Mouse (Mus musculus): Measurements from ENCODE around the gene Zic4. TPM values are rescaled to one million over a fixed set of nuclear protein-coding genes. Genes with fewer than 3 reads are reported as not detected.

The Zic4 gene
- polyA plus RNA-seq, 1 experiment, result not detected

DNA sequence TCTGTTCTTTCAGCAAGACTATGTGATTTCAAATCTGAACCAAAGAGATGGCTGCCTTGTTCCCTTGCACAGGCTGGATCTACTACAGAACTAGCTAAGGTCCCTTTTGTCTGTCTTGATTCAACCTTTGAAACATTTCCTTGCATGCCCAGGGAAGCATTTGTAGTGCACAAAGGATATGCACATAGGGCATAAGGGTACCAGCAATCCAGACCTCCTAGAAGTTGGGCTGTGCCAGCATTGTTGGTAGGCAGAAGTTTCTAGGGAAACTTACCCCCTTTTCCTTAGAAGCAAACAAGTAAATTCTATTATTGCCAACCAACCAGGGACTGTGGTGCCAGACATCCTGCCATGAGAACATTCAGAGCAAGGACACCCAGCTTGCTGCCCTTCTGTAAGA, 8.8 kb downstream of the Zic4 start:
- no peaks in the 10 kb centered on the region for H3K4me1 ChIP-seq (replicated peaks; ENCODE audit: control insufficient read depth, insufficient read depth, low read length)
- TF ChIP-seq POLR2A (IDR thresholded peaks at IDR 0.05; ENCODE audit: control insufficient read depth, extremely low read depth, insufficient read depth, low read length, poor library complexity) (no peak), CTCF (IDR thresholded peaks at IDR 0.05; ENCODE audit: borderline replicate concordance, control insufficient read depth, extremely low read depth, insufficient read depth, low read length, poor library complexity) (no peak)
- H3K36me3 ChIP-seq (ENCODE audit: control insufficient read depth, insufficient read depth, low read length), result no peaks in the 10 kb centered on the region
- no peak for DNase-seq
- H3K4me3 ChIP-seq (ENCODE audit: control insufficient read depth, insufficient read depth, low read length), result no peak overlapping the region
- no peak overlapping the region for H3K27ac ChIP-seq (ENCODE audit: control insufficient read depth, insufficient read depth, low read length)
- peaks cover 2% of the 10 kb centered on the region; the same call in 1 of the 2 replicates for H3K27me3 ChIP-seq (ENCODE audit: control insufficient read depth, insufficient read depth, low read length)

GRCm38 (mm10) chr9:91371608-91372007, 9.4 kb downstream of the Zic4 start:
- Histone ChIP-seq H3K4me3 (ENCODE audit: control insufficient read depth, insufficient read depth, low read length) (no peak overlapping the region), H3K27me3 (ENCODE audit: control insufficient read depth, insufficient read depth, low read length) (peaks cover 2% of the 10 kb centered on the region; the same call in 1 of the 2 replicates), H3K36me3 (ENCODE audit: control insufficient read depth, insufficient read depth, low read length) (no peaks in the 10 kb centered on the region), H3K4me1 (replicated peaks; ENCODE audit: control insufficient read depth, insufficient read depth, low read length) (no peaks in the 10 kb centered on the region), H3K27ac (ENCODE audit: control insufficient read depth, insufficient read depth, low read length) (no peak overlapping the region)
- 21% methylated on average over 4 of the region's 4 CpGs for WGBS
- no peak for DNase-seq
- TF ChIP-seq CTCF (IDR thresholded peaks at IDR 0.05; ENCODE audit: borderline replicate concordance, control insufficient read depth, extremely low read depth, insufficient read depth, low read length, poor library complexity) (no peak), POLR2A (IDR thresholded peaks at IDR 0.05; ENCODE audit: control insufficient read depth, extremely low read depth, insufficient read depth, low read length, poor library complexity) (no peak)

DNA sequence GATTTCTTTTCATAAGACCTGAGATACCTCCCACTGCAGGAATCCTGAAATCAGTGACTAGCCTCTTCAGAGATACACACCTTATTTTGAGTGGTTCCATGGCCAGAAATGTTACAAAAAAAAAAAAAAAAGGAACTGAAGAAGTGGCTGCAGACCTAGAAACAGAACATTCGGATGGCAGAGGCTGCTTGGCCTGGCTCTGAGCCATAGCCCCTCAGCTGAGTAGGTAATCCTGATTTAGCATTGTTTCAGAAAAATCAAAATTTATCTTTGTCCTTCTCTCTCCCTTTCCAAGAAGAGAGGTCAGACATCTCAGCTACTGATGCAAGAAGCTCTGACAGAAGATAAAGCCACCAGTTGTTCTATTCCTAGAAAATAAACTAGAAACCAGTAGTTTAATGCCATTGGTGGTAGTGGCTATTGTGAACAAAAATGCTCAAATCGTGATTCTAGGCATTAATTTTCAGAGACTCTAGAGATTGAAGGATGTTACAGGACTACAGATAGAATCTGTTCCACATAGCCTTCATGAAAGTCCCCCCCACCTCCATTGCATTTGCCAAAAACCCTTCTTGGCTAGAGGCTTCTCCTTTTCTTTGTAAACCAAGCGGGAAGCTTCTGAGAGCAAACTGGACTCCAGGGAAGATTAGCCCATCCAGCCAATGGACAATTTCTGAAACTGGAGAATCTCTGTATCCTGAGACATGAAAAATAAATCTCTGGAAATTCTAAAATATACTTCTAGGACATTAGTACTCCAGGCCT, 11.8 kb downstream of the Zic4 start:
- Histone ChIP-seq H3K4me1 (replicated peaks; ENCODE audit: control insufficient read depth, insufficient read depth, low read length) (no peaks in the 10 kb centered on the region), H3K4me3 (ENCODE audit: control insufficient read depth, insufficient read depth, low read length) (no peak overlapping the region), H3K36me3 (ENCODE audit: control insufficient read depth, insufficient read depth, low read length) (no peaks in the 10 kb centered on the region), H3K27ac (ENCODE audit: control insufficient read depth, insufficient read depth, low read length) (no peak overlapping the region), H3K27me3 (ENCODE audit: control insufficient read depth, insufficient read depth, low read length) (peaks cover 9% of the 10 kb centered on the region; the same call in 1 of the 2 replicates)
- DNase-seq, result no peak
- TF ChIP-seq POLR2A (IDR thresholded peaks at IDR 0.05; ENCODE audit: control insufficient read depth, extremely low read depth, insufficient read depth, low read length, poor library complexity) (no peak), CTCF (IDR thresholded peaks at IDR 0.05; ENCODE audit: borderline replicate concordance, control insufficient read depth, extremely low read depth, insufficient read depth, low read length, poor library complexity) (no peak)
- WGBS, result 31% methylated on average over 3 of the region's 3 CpGs

DNA sequence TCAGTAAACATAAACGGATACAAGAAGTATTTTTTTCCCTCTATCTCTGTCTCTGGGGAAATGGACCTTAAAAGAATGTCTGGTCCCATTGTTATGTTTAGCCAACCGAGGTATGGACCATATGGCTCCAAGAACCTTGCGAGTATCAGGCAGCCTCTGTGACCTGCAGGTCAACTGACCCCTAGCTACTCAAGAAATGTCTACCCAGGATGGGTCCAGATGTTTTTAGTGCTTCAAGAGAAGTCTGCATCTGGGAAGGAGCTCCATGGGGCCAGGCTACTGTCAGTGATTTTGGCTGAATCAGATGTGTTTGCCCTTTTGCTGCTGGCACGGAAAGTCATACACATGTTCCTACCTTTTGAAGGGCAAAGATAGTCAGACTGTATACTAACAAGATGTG, 12.5 kb downstream of the Zic4 start:
- Histone ChIP-seq H3K4me3 (ENCODE audit: control insufficient read depth, insufficient read depth, low read length) (no peak overlapping the region), H3K36me3 (ENCODE audit: control insufficient read depth, insufficient read depth, low read length) (no peaks in the 10 kb centered on the region), H3K4me1 (replicated peaks; ENCODE audit: control insufficient read depth, insufficient read depth, low read length) (no peaks in the 10 kb centered on the region), H3K27ac (ENCODE audit: control insufficient read depth, insufficient read depth, low read length) (no peak overlapping the region), H3K27me3 (ENCODE audit: control insufficient read depth, insufficient read depth, low read length) (peaks cover 9% of the 10 kb centered on the region; the same call in 1 of the 2 replicates)
- DNase-seq, result no peak
- WGBS, result 5% methylated on average over 4 of the region's 4 CpGs
- TF ChIP-seq CTCF (IDR thresholded peaks at IDR 0.05; ENCODE audit: borderline replicate concordance, control insufficient read depth, extremely low read depth, insufficient read depth, low read length, poor library complexity), result no peak
- TF ChIP-seq POLR2A (IDR thresholded peaks at IDR 0.05; ENCODE audit: control insufficient read depth, extremely low read depth, insufficient read depth, low read length, poor library complexity), result no peak

DNA sequence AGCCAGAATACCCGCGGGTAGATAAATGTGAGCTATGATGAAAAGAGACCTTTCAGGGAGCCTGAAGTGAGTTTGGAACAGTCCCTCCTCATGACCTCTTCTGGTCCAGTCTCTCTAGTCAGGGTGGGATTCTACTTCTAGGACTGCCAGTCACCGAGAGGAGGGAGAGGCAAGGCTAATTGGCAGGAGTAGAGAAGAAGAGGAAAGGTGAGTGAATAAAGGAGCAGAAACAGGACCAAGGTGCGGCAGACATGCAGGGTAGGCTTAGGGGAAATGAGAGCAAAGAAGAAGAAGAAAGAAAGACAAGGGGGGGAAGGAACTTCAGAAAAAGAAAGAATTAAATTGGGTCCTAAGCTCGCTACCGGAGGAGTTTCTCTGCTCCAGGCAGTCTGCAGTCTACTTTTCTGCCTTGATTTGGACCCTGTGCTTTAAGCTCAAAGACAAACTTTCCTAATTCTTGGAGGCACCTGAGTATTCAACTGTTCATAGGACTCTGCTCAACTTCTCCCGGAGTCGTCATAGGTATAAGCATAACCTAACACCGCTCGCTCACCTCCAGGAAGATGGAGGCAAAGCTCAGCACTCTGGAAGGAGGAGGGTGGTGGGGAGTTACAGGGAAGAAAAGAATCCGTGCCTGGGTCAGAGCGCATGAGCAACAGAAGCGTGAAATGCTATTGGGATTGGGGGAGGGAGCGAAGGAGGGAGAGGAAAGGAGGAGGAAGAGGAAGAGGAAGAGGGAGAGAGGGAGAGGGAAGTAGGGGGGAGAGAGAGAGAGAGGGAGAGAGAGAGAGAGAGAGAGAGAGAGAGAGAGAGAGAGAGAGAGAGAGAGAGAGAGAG, 15.0 kb downstream of the Zic4 start:
- Histone ChIP-seq H3K4me3 (ENCODE audit: control insufficient read depth, insufficient read depth, low read length) (no peak overlapping the region), H3K36me3 (ENCODE audit: control insufficient read depth, insufficient read depth, low read length) (no peaks in the 10 kb centered on the region), H3K27ac (ENCODE audit: control insufficient read depth, insufficient read depth, low read length) (no peak overlapping the region), H3K27me3 (ENCODE audit: control insufficient read depth, insufficient read depth, low read length) (peaks cover 9% of the 10 kb centered on the region; the same call in 1 of the 2 replicates), H3K4me1 (replicated peaks; ENCODE audit: control insufficient read depth, insufficient read depth, low read length) (no peaks in the 10 kb centered on the region)
- no peak for DNase-seq
- TF ChIP-seq CTCF (IDR thresholded peaks at IDR 0.05; ENCODE audit: borderline replicate concordance, control insufficient read depth, extremely low read depth, insufficient read depth, low read length, poor library complexity) (no peak), POLR2A (IDR thresholded peaks at IDR 0.05; ENCODE audit: control insufficient read depth, extremely low read depth, insufficient read depth, low read length, poor library complexity) (no peak)
- WGBS, result 20% methylated on average over 14 of the region's 14 CpGs

DNA sequence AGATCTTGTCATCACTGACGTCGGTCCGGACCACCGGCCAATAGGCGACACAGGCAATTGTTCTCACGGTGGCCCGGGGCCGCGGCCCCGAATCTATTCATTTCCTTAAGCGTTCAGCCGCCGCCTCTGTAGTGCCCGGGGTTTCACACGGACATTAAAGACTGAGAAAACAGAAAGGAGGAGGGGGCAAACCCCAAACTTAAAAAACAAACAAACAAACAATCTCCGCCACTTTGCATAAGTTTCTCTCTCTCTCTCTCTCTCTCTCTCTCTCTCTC, 15.6 kb downstream of the Zic4 start:
- no peaks in the 10 kb centered on the region for H3K36me3 ChIP-seq (ENCODE audit: control insufficient read depth, insufficient read depth, low read length)
- no peak overlapping the region for H3K27ac ChIP-seq (ENCODE audit: control insufficient read depth, insufficient read depth, low read length)
- H3K4me3 ChIP-seq (ENCODE audit: control insufficient read depth, insufficient read depth, low read length), result no peak overlapping the region
- WGBS, result 9% methylated on average over 16 of the region's 16 CpGs
- no peaks in the 10 kb centered on the region for H3K4me1 ChIP-seq (replicated peaks; ENCODE audit: control insufficient read depth, insufficient read depth, low read length)
- TF ChIP-seq CTCF (IDR thresholded peaks at IDR 0.05; ENCODE audit: borderline replicate concordance, control insufficient read depth, extremely low read depth, insufficient read depth, low read length, poor library complexity) (no peak), POLR2A (IDR thresholded peaks at IDR 0.05; ENCODE audit: control insufficient read depth, extremely low read depth, insufficient read depth, low read length, poor library complexity) (no peak)
- DNase-seq, result no peak
- peaks cover 9% of the 10 kb centered on the region; the same call in 1 of the 2 replicates for H3K27me3 ChIP-seq (ENCODE audit: control insufficient read depth, insufficient read depth, low read length)
